Mouse (Mus musculus) kidney, embryonic 16.5 days (tissue): ENCODE results near the gene 4921524J17Rik. TPM values are rescaled to one million over a fixed set of nuclear protein-coding genes. Genes with fewer than 3 reads are reported as not detected.

ENCODE experiments used
- ATAC-seq: fragments of 200-750 bp; cut with Nextera tagmentation; 2 replicates; pipeline ENCODE4 v1.8.0; 2017; ENCODE audit warnings: moderate TSS enrichment; ENCODE audit not compliant: low FRiP score, low TSS enrichment
- H3K27ac ChIP-seq: fragments of 300-500 bp; sonication (generic); 2 replicates; pipeline ENCODE4 v1.5.1; 2014; ENCODE audit warnings: low read length
- H3K27me3 ChIP-seq: fragments of 300-500 bp; sonication (generic); 2 replicates; pipeline ENCODE4 v1.6.1; 2014; ENCODE audit warnings: low read length, control low read depth, mixed read lengths; ENCODE audit not compliant: insufficient read depth
- H3K36me3 ChIP-seq: fragments of 300-500 bp; sonication (generic); 2 replicates; pipeline ENCODE4 v1.6.1; 2014; ENCODE audit warnings: low read length, control low read depth, mixed read lengths; ENCODE audit not compliant: insufficient read depth
- H3K4me1 ChIP-seq: fragments of 300-500 bp; sonication (generic); 2 replicates; pipeline ENCODE4 v1.6.1; 2014; ENCODE audit warnings: low read length, control low read depth, mixed read lengths; ENCODE audit not compliant: insufficient read depth
- H3K4me2 ChIP-seq: fragments of 300-500 bp; sonication (generic); replicated peaks from 2 replicates; pipeline ENCODE4 v1.6.1; 2014; ENCODE audit warnings: low read depth, low read length
- H3K4me3 ChIP-seq: fragments of 300-500 bp; sonication (generic); 2 replicates; pipeline ENCODE4 v1.5.1; 2014; ENCODE audit warnings: mild to moderate bottlenecking, low read length
- H3K9ac ChIP-seq: fragments of 300-500 bp; sonication (generic); replicated peaks from 2 replicates; pipeline ENCODE4 v1.6.1; 2014; ENCODE audit warnings: low read length
- H3K9me3 ChIP-seq: fragments of 300-500 bp; sonication (generic); 2 replicates; pipeline ENCODE4 v1.6.1; 2016; ENCODE audit warnings: low read length, control low read depth
- WGBS: fragments of 180-500 bp; shearing (Covaris S2); extraction: QIAGEN DNeasy Blood & Tissue Kit; methylation state at CpG from one replicate; pipeline ENCODE4 v1.1.7; 2014; 5-methylcytosine and 5-hydroxymethylcytosine counted together
- polyA plus RNA-seq: library from polyadenylated mRNA; unstranded; fragments of >200 nt; fragmentation: Nextera tagmentation; extraction: Ambion mirVana; gene quantifications from 2 replicates; pipeline ENCODE4 v1.2.1, GENCODE M21; 2015

The 4921524J17Rik gene
- polyA plus RNA-seq, 1 experiment from 2014 or later: 38.8 TPM

- no peaks in the 10 kb centered on the region for H3K36me3 ChIP-seq
- H3K9ac ChIP-seq: no peak overlapping the region
- ATAC-seq: no peak
Measured at GRCm38 (mm10) chr8:85429219-85429618, 3.4 kb downstream of the 4921524J17Rik start.

GRCm38 (mm10) chr8:85427026-85427425 is 5.6 kb downstream of the 4921524J17Rik start:
- Histone ChIP-seq H3K9ac (no peak overlapping the region), H3K9me3 (no peaks in the 10 kb centered on the region), H3K27me3 (no peaks in the 10 kb centered on the region), H3K36me3 (no peaks in the 10 kb centered on the region), H3K4me1 (peaks cover 26% of the 10 kb centered on the region), H3K4me2 (no peak overlapping the region), H3K27ac (no peak overlapping the region), H3K4me3 (no peak overlapping the region)
- 80% methylated on average over 4 of the region's 4 CpGs for WGBS
- no peak for ATAC-seq

More at GRCm38 (mm10) chr8:85429219-85429618, 3.4 kb downstream of the 4921524J17Rik start:
- 30% methylated on average over 4 of the region's 4 CpGs for WGBS
- Histone ChIP-seq H3K27me3 (no peaks in the 10 kb centered on the region), H3K27ac (peak overlapping the region; percentile 55; the same call in 1 of the 2 replicates), H3K4me2 (no peak overlapping the region), H3K4me1 (peaks cover 26% of the 10 kb centered on the region), H3K4me3 (no peak overlapping the region), H3K9me3 (no peaks in the 10 kb centered on the region)

GRCm38 (mm10) chr8:85421329-85421728 is 11.3 kb downstream of the 4921524J17Rik start:
- H3K4me3 ChIP-seq: no peak overlapping the region
- H3K27me3 ChIP-seq: no peaks in the 10 kb centered on the region
- peaks cover 3% of the 10 kb centered on the region; the same call in 1 of the 2 replicates for H3K4me1 ChIP-seq
- 88% methylated on average over 1 of the region's 1 CpGs for WGBS
- no peaks in the 10 kb centered on the region for H3K36me3 ChIP-seq
- no peak overlapping the region for H3K9ac ChIP-seq
- H3K4me2 ChIP-seq: no peak overlapping the region
- H3K9me3 ChIP-seq: no peaks in the 10 kb centered on the region
- no peak for ATAC-seq
- no peak overlapping the region for H3K27ac ChIP-seq

- Histone ChIP-seq H3K27ac (no peak overlapping the region), H3K27me3 (no peaks in the 10 kb centered on the region), H3K9me3 (no peaks in the 10 kb centered on the region), H3K4me2 (no peak overlapping the region), H3K9ac (no peak overlapping the region), H3K4me1 (no peaks in the 10 kb centered on the region), H3K36me3 (peaks cover 11% of the 10 kb centered on the region), H3K4me3 (no peak overlapping the region)
- no peak for ATAC-seq
- 78% methylated on average over 3 of the region's 3 CpGs for WGBS
Measured at GRCm38 (mm10) chr8:85408526-85408925, 24.1 kb downstream of the 4921524J17Rik start.

- Histone ChIP-seq H3K9ac (no peak overlapping the region), H3K4me3 (no peak overlapping the region), H3K9me3 (no peaks in the 10 kb centered on the region), H3K4me1 (no peaks in the 10 kb centered on the region), H3K36me3 (peaks cover 11% of the 10 kb centered on the region), H3K4me2 (no peak overlapping the region), H3K27ac (no peak overlapping the region), H3K27me3 (no peaks in the 10 kb centered on the region)
- 70% methylated on average over 7 of the region's 7 CpGs for WGBS
- ATAC-seq: no peak
Measured at GRCm38 (mm10) chr8:85408053-85408505, 24.6 kb downstream of the 4921524J17Rik start.

- Histone ChIP-seq H3K9me3 (no peaks in the 10 kb centered on the region), H3K27me3 (no peaks in the 10 kb centered on the region), H3K9ac (no peak overlapping the region), H3K4me2 (no peak overlapping the region), H3K27ac (no peak overlapping the region), H3K36me3 (peaks cover 10% of the 10 kb centered on the region), H3K4me3 (no peak overlapping the region), H3K4me1 (no peaks in the 10 kb centered on the region)
- 77% methylated on average over 10 of the region's 10 CpGs for WGBS
- no peak for ATAC-seq
Measured at GRCm38 (mm10) chr8:85405961-85406360, 26.7 kb downstream of the 4921524J17Rik start.

GRCm38 (mm10) chr8:85405418-85405817 is 27.2 kb downstream of the 4921524J17Rik start:
- no peak for ATAC-seq
- Histone ChIP-seq H3K4me1 (no peaks in the 10 kb centered on the region), H3K27me3 (no peaks in the 10 kb centered on the region), H3K9ac (no peak overlapping the region), H3K4me2 (no peak overlapping the region), H3K36me3 (peaks cover 8% of the 10 kb centered on the region), H3K9me3 (no peaks in the 10 kb centered on the region), H3K4me3 (no peak overlapping the region), H3K27ac (no peak overlapping the region)
- 49% methylated on average over 3 of the region's 3 CpGs for WGBS

- H3K4me3 ChIP-seq: no peak overlapping the region
- no peak overlapping the region for H3K9ac ChIP-seq
- no peak for ATAC-seq
- H3K4me1 ChIP-seq: 0 out of 2 replicates have a peak, but pooled peaks cover 2% of the 10 kb centered on the region
- H3K36me3 ChIP-seq: no peaks in the 10 kb centered on the region
- no peak overlapping the region for H3K4me2 ChIP-seq
- H3K27ac ChIP-seq: no peak overlapping the region
- WGBS: 84% methylated on average over 4 of the region's 4 CpGs
- H3K27me3 ChIP-seq: no peaks in the 10 kb centered on the region
- H3K9me3 ChIP-seq: peaks cover 2% of the 10 kb centered on the region; the same call in 1 of the 2 replicates
Measured at GRCm38 (mm10) chr8:85398548-85398947, 34.1 kb downstream of the 4921524J17Rik start.

GRCm38 (mm10) chr8:85397508-85397907 is 35.1 kb downstream of the 4921524J17Rik start:
- WGBS: 44% methylated on average over 5 of the region's 5 CpGs
- Histone ChIP-seq H3K27ac (no peak overlapping the region), H3K27me3 (no peaks in the 10 kb centered on the region), H3K9ac (no peak overlapping the region), H3K4me2 (no peak overlapping the region), H3K9me3 (peaks cover 2% of the 10 kb centered on the region; the same call in 1 of the 2 replicates), H3K36me3 (no peaks in the 10 kb centered on the region), H3K4me1 (0 out of 2 replicates have a peak, but pooled peaks cover 2% of the 10 kb centered on the region), H3K4me3 (no peak overlapping the region)
- ATAC-seq: peak; percentile 63; the same call in 1 of the 2 replicates

- Histone ChIP-seq H3K4me3 (no peak overlapping the region), H3K9ac (no peak overlapping the region), H3K27me3 (no peaks in the 10 kb centered on the region), H3K36me3 (no peaks in the 10 kb centered on the region), H3K9me3 (peaks cover 2% of the 10 kb centered on the region; the same call in 1 of the 2 replicates), H3K4me1 (0 out of 2 replicates have a peak, but pooled peaks cover 2% of the 10 kb centered on the region), H3K4me2 (no peak overlapping the region), H3K27ac (no peak overlapping the region)
- no peak for ATAC-seq
- 84% methylated on average over 5 of the region's 5 CpGs for WGBS
Measured at GRCm38 (mm10) chr8:85396432-85397079, 36.1 kb downstream of the 4921524J17Rik start.
